Mouse (Mus musculus): ENCODE data around the gene Hps6.

- no peak for TF ChIP-seq CTCF (IDR thresholded peaks at IDR 0.05; ENCODE audit: control insufficient read depth, insufficient read depth, insufficient replicate concordance, low read depth, low read length)
- TF ChIP-seq POLR2A (IDR thresholded peaks at IDR 0.05; ENCODE audit: control insufficient read depth, low read depth, low read length): peak; percentile 71; the same call in 1 of the 2 replicates
These were observed at the start of gene Hps6 for GRCm38 (mm10) chr19:46003371-46004226.

Measured in testis, adult 2 months (tissue).